Mouse (Mus musculus): ENCODE measurements at regions not wholly inside any gene's neighbourhood (a gene's known extent, or its start where the extent isn't known, plus 50 kb on each side); places are given as distances from the start of the nearest gene placed in this dataset.
A peak's percentile ranks its signal among the peaks of the same experiment; 100 is the strongest.

DNA sequence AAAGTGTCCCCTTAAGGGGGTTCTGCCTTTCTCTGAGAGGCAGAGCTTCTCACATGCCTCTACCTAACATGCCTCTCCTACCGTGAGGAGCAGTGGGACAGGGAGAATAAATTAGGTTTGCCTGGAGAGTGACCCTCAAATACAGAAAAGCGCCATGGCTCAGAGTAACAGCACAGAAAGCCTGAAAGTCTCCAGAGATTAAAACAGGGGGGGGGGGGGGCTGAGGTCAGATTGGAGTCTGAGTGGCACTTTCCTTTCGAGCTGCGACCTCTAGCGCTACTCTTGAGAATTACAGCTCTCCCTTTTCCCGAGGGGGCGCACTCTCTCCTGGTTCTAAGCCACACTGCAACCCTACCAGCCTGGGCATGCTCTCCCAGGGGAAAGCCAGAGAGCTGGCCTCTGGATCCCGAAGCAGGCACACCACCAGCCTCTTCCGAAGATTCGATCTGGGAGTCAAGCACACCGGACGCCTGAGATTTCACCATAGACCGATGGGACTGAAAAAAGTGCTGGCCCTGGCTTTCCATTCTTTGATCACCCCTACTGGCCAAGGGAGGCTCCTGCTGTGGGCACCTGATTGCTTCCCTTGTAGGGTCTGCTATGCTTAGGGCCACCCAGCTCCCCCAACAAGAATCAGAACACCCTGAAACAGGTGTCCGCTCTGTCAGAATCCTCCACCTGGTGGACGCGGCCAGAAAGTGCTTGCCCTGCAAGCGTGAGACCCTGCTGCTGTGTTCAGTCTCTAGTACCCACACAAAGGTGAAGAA, 57.5 kb upstream of the Cdkn3 start:
- TF ChIP-seq CTCF (IDR thresholded peaks at IDR 0.05; ENCODE audit: borderline replicate concordance, insufficient read depth, low read depth, low read length) = peak; percentile 57
- no peak for TF ChIP-seq POLR2A (IDR thresholded peaks at IDR 0.05; ENCODE audit: borderline replicate concordance, insufficient read depth, low read length)
